In genomic region chr13:108353781-108354180, GRCm38 (mm10) we compare ENCODE assay signal across 16 mouse cellular contexts. TPM values are rescaled to one million over a fixed set of nuclear protein-coding genes. Genes with fewer than 3 reads are reported as not detected.
DNase-seq lines count a peak whose midpoint lies in the region; ATAC-seq and TF ChIP-seq lines count a peak whose summit lies in the region.
"Had no signal": no experiment of that assay in that cellular context is flagged by ENCODE, and none has a peak within 500 bp of the region (broad histone marks: within the 10 kb centered on the region; RNA-seq: fewer than 3 reads in every experiment).

No protein-coding gene starts in this region.

- DNase-seq in cerebellum, adult 2 months: no peak
- no peak for DNase-seq in cerebellum, adult 11-12 months
- DNase-seq in retina, postnatal 1 day: peak; percentile 15
- no peak for DNase-seq in retina, embryonic 14.5 days (ENCODE audit: low spot score)
- no peak for DNase-seq in spleen, adult 12 weeks (ENCODE audit: low spot score)
- DNase-seq in adrenal gland, postnatal 25 days: no peak
- DNase-seq: adrenal gland, postnatal 14 days; cerebellum, postnatal 25 days; right cerebral cortex, adult 18-20 months; thymus, postnatal 25 days had no signal

- H3K9ac ChIP-seq in intestine, postnatal 0 days (ENCODE audit: low read depth, low read length): no peak overlapping the region
- H3K9ac ChIP-seq in intestine, embryonic 15.5 days: no peak overlapping the region
- H3K9ac ChIP-seq: heart, embryonic 15.5 days; kidney, embryonic 15.5 days; neural tube, embryonic 15.5 days had no signal

- no peaks in the 10 kb centered on the region for H3K4me1 ChIP-seq in cerebellum, adult 2 months (ENCODE audit: control insufficient read depth, insufficient read depth, low read length)
- no peaks in the 10 kb centered on the region for H3K4me1 ChIP-seq in intestine, postnatal 0 days (replicated peaks; ENCODE audit: control insufficient read depth, insufficient read depth, low read length)
- no peaks in the 10 kb centered on the region for H3K4me1 ChIP-seq in intestine, embryonic 15.5 days (replicated peaks)
- H3K4me1 ChIP-seq: kidney, embryonic 15.5 days; neural tube, embryonic 15.5 days had no signal

- no peak overlapping the region for H3K4me2 ChIP-seq in intestine, postnatal 0 days (replicated peaks; ENCODE audit: low read depth)
- no peak overlapping the region for H3K4me2 ChIP-seq in intestine, embryonic 15.5 days (replicated peaks)
- H3K4me2 ChIP-seq: heart, embryonic 15.5 days; kidney, embryonic 15.5 days; neural tube, embryonic 15.5 days had no signal

- no peak overlapping the region for H3K4me3 ChIP-seq in cerebellum, adult 2 months (replicated peaks; ENCODE audit: insufficient read depth, low read depth, low read length)
- no peak overlapping the region for H3K4me3 ChIP-seq in intestine, postnatal 0 days (ENCODE audit: low read depth, low read length)
- no peak overlapping the region for H3K4me3 ChIP-seq in intestine, embryonic 15.5 days (replicated peaks)
- H3K4me3 ChIP-seq: heart, embryonic 15.5 days; kidney, embryonic 15.5 days; neural tube, embryonic 15.5 days had no signal

- WGBS in cerebellum, adult 2 months: 86% methylated on average over 5 of the region's 5 CpGs
- 88% methylated on average over 5 of the region's 5 CpGs for WGBS in intestine, postnatal 0 days
- WGBS in intestine, embryonic 15.5 days: 74% methylated on average over 5 of the region's 5 CpGs

- 0 out of 2 replicates have a peak, but pooled peaks have one; percentile 6 for TF ChIP-seq CTCF in cerebellum, adult 2 months (IDR thresholded peaks at IDR 0.05; ENCODE audit: borderline replicate concordance, insufficient read depth, low read depth, low read length)
- TF ChIP-seq CTCF in intestine, postnatal 0 days (IDR thresholded peaks at IDR 0.05; ENCODE audit: low read depth): peak; percentile 66

- ATAC-seq in intestine, postnatal 0 days: no peak
- ATAC-seq in intestine, embryonic 15.5 days: no peak
- ATAC-seq: hindbrain, embryonic 16.5 days had no signal

- H3K27ac ChIP-seq in cerebellum, adult 2 months (ENCODE audit: insufficient read depth, low read length): no peak overlapping the region
- no peak overlapping the region for H3K27ac ChIP-seq in intestine, postnatal 0 days (ENCODE audit: low read depth, low read length)
- H3K27ac ChIP-seq in intestine, embryonic 15.5 days: no peak overlapping the region
- H3K27ac ChIP-seq: heart, embryonic 15.5 days; kidney, embryonic 15.5 days; neural tube, embryonic 15.5 days had no signal

- H3K9me3 ChIP-seq in intestine, postnatal 0 days (ENCODE audit: control insufficient read depth): no peaks in the 10 kb centered on the region
- H3K9me3 ChIP-seq in intestine, embryonic 15.5 days: no peaks in the 10 kb centered on the region
- H3K9me3 ChIP-seq: heart, embryonic 15.5 days; kidney, embryonic 15.5 days; neural tube, embryonic 15.5 days had no signal

- no peaks in the 10 kb centered on the region for H3K36me3 ChIP-seq in intestine, postnatal 0 days (ENCODE audit: control insufficient read depth, insufficient read depth)
- H3K36me3 ChIP-seq in intestine, embryonic 15.5 days: no peaks in the 10 kb centered on the region
- H3K36me3 ChIP-seq: heart, embryonic 15.5 days; kidney, embryonic 15.5 days; neural tube, embryonic 15.5 days had no signal

- no peaks in the 10 kb centered on the region for H3K27me3 ChIP-seq in cerebellum, adult 2 months (ENCODE audit: control insufficient read depth, insufficient read depth, low read length)
- H3K27me3 ChIP-seq in intestine, postnatal 0 days (replicated peaks; ENCODE audit: control insufficient read depth, insufficient read depth, low read length): no peaks in the 10 kb centered on the region
- H3K27me3 ChIP-seq in intestine, embryonic 15.5 days (replicated peaks): no peaks in the 10 kb centered on the region
- H3K27me3 ChIP-seq: heart, embryonic 15.5 days; kidney, embryonic 15.5 days; neural tube, embryonic 15.5 days had no signal

- TF ChIP-seq POLR2A in cerebellum, adult 2 months (IDR thresholded peaks at IDR 0.05; ENCODE audit: borderline replicate concordance, insufficient read depth, low read length): no peak

RNA-seq across cellular contexts. Expression of gene Depdc1b, which starts 37.6 kb away (rescaled TPM):
- polyA plus RNA-seq in cerebellum, adult 2 months (2012; rRNA removed): 0.87 and 0.98 TPM in 2 replicates
- 1.3 and 1.6 TPM in 2 replicates for polyA plus RNA-seq in intestine, postnatal 0 days (2015; fragmentation: Nextera tagmentation; extraction: Ambion mirVana)
- polyA plus RNA-seq in intestine, embryonic 15.5 days (2015; fragmentation: Nextera tagmentation; extraction: Ambion mirVana): 6.2 and 6.6 TPM in 2 replicates
- total RNA-seq in adrenal gland, postnatal 25 days (2021): 1.2 and 2.2 TPM in 2 replicates
